Mouse (Mus musculus): ENCODE measurements around the gene Crygc. TPM values are rescaled to one million over a fixed set of nuclear protein-coding genes. Genes with fewer than 3 reads are reported as not detected.

The Crygc gene
- polyA plus RNA-seq (2012; rRNA removed; ENCODE audit: low replicate concordance) = not detected in 2 replicates

DNA sequence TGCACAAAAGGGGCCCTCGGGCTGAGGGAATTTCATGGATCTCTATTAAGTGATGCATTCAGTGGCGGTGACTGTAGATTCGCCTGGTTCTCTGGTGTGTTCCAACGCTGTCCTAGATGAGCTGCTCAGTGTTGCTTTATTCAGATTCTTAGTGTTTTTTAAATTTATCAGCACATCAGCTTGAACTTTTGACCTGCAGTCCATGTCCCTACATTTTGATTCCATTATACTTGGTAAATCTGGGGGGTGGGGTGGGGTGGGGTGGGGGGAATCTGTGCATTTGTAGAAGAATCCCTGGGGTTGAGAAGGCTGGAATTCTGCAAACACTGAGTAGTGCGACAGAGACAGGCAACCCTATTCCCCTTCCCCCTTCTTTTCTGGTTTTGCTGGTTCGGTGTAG, at the start of gene Crygc:
Gene Crygc (minus strand): TSS at position 101 of the 400 bp plus-strand sequence.

DNA sequence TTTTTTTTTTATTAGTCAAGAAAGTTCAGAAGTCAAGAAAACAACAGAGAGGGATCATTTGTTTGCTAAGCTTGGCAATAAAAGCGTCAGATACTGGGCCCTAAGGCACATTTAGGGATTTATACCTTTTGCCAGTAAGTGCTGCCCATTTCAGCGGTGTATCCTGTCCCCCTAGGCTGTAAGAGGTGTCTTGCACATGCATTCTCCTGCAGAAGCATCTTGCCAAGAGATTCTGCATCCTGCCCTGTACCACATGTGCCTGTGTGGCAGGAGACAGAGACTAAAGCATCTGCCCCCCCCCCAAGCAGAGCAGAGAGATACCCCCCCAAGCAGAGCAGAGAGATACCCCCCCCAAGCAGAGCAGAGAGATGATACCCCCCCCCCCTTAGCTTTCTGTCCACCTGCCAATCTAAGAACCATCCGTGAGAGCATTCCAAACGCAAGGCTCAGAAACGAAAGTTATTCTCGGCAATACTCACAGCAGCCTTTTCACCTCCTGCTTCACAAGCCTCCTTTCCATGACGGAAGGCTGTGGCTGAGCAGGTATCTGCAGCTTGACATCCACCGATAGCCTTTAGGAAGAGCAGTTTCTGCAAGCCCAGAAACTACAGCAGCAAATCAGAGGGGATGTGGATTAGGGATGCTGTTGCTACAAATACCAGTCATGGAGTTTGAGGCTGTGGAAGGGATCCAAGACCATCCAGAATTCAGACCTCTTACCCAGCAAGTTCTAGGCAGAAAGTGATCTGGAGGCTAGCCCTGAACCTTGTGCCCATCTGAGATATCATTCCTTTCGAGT, 49.3 kb upstream of the Crygc start, which contains the start of gene D630023F18Rik:
Gene D630023F18Rik (minus strand): TSS at position 641 of the 799 bp plus-strand sequence.

GRCm38 (mm10) chr1:65119438-65119837, 45.9 kb upstream of the Crygc start, which contains the start of gene Gm28845:
Gene Gm28845 (minus strand): TSS chr1:65119558.

GRCm38 (mm10) chr1:65103273-65103672, 29.8 kb upstream of the Crygc start, which contains the start of gene Cryga:
Gene Cryga (minus strand): TSS chr1:65103373.

GRCm38 (mm10) chr1:65082188-65082587, 8.7 kb upstream of the Crygc start, which contains the start of gene Crygb:
Gene Crygb (minus strand): TSS chr1:65082288.

GRCm38 (mm10) chr1:65063352-65063751, 10.1 kb downstream of the Crygc start, which contains the start of gene Crygd:
Gene Crygd (minus strand): TSS chr1:65063452.

GRCm38 (mm10) chr1:65050952-65051351, 22.5 kb downstream of the Crygc start, which contains the start of gene Cryge:
Gene Cryge (minus strand): TSS chr1:65051149.

GRCm38 (mm10) chr1:65032641-65033040, 40.8 kb downstream of the Crygc start, which contains the start of gene Akr1cl:
Gene Akr1cl (minus strand): TSS chr1:65032759.

Other genes with a start within 250 kb of the Crygc start
- gene Plekhm3, start 116.9 kb downstream of the Crygc start, polyA plus RNA-seq (2012; rRNA removed; ENCODE audit: low replicate concordance) = 6.5 and 9.0 TPM in 2 replicates
- 0.55 and 1.3 TPM in 2 replicates for gene Akr1cl, start 40.9 kb downstream of the Crygc start, polyA plus RNA-seq (2012; rRNA removed; ENCODE audit: low replicate concordance)
- gene Cryge, start 22.5 kb downstream of the Crygc start, polyA plus RNA-seq (2012; rRNA removed; ENCODE audit: low replicate concordance) = not detected in 2 replicates
- gene Crygd, start 10.2 kb downstream of the Crygc start, polyA plus RNA-seq (2012; rRNA removed; ENCODE audit: low replicate concordance) = not detected in 2 replicates
- not detected in 2 replicates for gene Crygb, start 8.6 kb upstream of the Crygc start, polyA plus RNA-seq (2012; rRNA removed; ENCODE audit: low replicate concordance)
- not detected in 2 replicates for gene Cryga, start 29.7 kb upstream of the Crygc start, polyA plus RNA-seq (2012; rRNA removed; ENCODE audit: low replicate concordance)
- not detected in 2 replicates for gene Gm28845, start 45.9 kb upstream of the Crygc start, polyA plus RNA-seq (2012; rRNA removed; ENCODE audit: low replicate concordance)
- gene D630023F18Rik, start 49.5 kb upstream of the Crygc start, polyA plus RNA-seq (2012; rRNA removed; ENCODE audit: low replicate concordance) = 0.20 TPM in 1 of 2 replicates, not detected in the other
- 49.3 and 108 TPM in 2 replicates for gene Idh1, start 112.8 kb upstream of the Crygc start, polyA plus RNA-seq (2012; rRNA removed; ENCODE audit: low replicate concordance)
- 10.1 and 13.3 TPM in 2 replicates for gene Pikfyve, start 113.0 kb upstream of the Crygc start, polyA plus RNA-seq (2012; rRNA removed; ENCODE audit: low replicate concordance)
- gene Pth2r, start 208.4 kb upstream of the Crygc start, polyA plus RNA-seq (2012; rRNA removed; ENCODE audit: low replicate concordance) = not detected in 2 replicates

Measured in mammary gland, adult 2 months (tissue).